Mouse (Mus musculus) right cerebral cortex, adult 2 months (tissue): Measurements from ENCODE around the gene Ankrd61.

Experiments used
- DNase-seq, 2 experiments: peaks; one replicate each; pipeline ENCODE4 v3.0.0; 2021 to 2022; ENCODE audit warnings: low spot score in 2 of 2

Gene Ankrd61

DNA sequence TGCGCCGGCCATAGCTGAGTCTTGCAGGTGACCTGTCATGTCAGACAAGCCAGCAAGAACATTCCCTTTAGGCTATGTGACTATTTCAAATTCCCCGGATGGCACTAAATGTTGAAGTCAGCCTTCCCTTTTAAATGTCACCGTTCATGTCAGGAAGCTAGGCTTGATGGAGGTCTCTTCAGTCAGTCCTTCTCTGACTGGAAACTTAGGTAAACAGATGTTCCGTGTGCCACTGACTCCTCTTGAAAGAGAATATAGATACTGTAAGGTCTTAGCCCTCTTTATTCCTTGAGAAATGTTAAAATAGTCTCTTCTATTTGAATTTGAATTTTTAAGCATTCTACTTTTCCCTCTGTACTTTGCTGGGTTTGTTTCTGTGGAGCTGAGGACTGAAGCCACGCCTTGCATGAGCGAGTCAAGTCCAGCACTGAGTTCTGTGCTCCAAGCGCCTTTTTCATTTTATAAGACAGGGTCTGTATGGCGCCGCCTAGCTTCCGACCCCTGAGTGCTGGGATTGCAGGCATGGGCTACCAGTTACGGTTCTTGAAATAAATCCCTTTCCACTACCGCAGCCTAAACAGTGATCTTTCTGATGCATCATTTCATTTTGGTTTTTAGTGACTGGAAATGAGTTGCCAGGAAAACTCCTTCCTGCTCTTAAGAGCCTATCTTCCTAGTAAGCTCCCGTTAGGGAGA, at the start of gene Ankrd61:
Gene Ankrd61 (minus strand): TSS at position 51 of the 696 bp plus-strand sequence.
- no peak for DNase-seq

DNA sequence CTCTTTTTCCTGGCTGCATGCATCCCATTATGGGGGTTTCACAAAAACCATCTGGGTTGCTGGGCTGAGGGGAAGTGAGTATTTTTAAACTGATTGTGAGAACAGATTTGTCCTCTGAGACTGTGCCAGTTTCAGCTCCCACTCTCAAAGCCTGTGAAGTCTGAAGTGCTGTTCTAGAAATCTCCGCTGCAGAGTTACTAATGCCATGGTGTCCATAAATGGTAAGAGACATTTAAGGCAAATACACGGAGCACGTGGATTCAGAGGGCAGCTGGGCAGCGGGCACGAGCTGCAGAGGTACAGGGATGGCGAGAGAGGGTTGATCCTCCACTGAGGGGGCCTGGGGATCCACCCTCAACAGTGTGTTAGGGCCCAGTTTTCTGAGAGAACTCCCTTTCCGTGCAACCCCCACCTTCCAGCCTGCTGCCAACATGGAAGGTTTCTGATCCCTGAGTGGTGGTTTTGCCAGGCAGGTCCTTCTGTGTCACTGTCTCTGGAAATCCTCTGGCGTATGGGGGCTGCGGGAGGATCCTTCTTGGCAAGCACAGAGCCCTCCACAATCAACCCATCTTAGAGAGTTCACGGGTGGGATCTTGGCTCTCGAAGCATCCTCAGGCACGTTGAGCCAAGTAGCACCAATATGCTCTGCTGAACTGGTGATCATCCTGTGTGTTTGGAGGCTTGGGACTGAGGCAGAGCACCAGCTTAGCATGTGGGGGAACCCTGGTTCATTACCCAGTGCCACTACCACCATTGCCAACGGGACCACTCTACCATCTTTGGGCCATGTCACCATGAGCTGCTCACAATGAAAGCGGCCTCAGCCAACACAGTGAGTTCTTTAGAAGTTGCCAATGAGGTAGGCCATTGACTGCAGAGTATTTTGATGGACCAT, 46.0 kb upstream of the Ankrd61 start:
- DNase-seq, result peak; percentile 82 to 87

DNA sequence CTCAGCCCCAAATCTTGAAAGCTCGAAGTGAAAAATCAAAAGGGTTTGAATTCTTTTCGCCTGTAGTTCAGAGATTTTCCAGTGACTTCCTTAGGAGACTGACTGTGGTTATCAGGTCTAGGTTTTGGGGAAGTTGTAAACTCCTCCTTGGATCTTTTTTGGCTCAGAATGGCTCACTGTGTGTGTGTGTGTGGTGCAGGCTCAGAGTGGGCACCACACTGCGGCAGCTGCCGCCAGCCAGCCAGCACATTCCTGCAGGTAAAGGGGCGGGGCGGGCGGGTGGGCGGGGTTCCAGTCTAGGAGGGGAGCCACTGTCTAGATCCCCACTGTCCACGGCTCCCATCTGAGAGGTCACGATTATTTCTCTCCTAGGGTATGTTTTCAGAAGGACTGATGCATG, 44.1 kb upstream of the Ankrd61 start:
- no peak for DNase-seq

DNA sequence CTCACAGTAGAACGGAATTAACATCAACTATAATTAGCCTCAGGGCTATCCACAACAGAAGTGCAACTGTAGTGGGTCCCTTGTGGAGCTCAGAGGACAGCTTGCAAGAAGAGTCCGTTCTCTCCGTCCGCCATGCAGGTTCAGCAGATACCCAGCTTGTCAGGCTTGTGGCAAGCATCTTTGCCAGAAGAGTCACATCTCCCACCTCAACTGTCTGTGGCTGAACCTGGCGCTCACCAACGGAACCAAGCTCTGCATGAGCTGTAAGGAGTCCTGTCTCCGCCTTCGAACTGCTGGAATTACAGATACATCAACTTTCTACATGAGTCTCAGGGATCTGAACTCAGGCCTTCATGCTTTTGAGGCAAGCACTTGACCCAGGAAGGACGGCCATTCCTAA, 38.7 kb upstream of the Ankrd61 start:
- no peak for DNase-seq

DNA sequence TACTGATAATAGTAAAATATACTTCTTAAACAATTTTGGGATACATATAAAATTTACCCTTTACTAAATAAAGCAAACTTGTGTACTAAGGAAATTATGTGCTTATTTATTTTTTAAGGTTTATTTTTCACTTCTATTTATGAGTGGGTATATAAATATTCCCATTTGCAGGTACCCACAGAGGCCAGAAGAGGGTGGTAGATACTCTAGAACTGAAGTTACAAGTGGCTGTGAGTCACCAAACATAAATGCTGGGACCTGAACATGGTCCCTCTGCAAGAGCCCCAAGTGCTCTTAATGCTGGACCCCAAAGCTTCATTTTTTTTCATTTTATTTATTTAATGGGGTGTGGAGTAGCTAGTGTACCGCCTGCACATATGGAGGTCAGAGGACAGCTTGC, 36.4 kb upstream of the Ankrd61 start:
- no peak for DNase-seq

DNA sequence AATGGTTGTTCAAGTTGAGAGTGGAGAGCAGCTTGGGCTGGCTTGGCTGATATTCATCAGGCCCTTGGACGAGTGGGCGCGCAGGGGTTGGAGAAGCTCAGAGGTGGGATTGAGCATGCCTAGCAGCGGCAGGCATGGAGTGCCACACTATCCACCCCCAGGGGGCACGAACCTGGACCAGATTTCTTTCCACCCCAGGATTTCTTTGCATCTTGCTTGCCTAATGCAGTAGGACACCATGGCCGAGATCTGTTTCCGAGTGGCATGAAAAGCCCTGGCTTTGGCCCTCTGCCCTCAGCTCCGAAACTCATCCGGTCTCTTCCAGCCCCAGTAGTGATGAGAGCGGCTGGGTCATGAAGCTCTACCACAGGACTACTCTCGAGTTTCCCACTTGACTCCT, 35.9 kb upstream of the Ankrd61 start:
- no peak for DNase-seq

DNA sequence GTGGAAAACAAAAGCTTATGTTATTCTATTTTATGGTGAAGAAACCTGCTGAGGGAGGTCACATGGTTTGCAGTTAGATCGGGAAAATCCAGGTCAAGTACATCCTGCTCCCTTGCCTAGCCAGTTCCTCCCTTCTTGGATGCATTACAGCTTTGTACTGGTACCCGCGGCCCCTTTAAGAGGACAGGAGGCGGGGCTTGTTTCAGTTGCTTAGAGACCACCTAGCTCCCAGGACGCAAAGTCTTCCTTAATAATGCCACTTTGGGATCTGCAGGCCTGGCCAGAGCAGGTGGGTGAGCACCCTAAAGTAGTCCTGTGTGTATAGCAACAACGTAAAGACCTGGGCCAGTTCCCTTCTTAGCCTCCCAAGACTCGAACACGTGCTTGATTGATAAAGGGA, 35.3 kb upstream of the Ankrd61 start, which contains the start of gene Rsph10b:
Gene Rsph10b (plus strand): TSS at position 205 of the 400 bp plus-strand sequence.
- no peak for DNase-seq

DNA sequence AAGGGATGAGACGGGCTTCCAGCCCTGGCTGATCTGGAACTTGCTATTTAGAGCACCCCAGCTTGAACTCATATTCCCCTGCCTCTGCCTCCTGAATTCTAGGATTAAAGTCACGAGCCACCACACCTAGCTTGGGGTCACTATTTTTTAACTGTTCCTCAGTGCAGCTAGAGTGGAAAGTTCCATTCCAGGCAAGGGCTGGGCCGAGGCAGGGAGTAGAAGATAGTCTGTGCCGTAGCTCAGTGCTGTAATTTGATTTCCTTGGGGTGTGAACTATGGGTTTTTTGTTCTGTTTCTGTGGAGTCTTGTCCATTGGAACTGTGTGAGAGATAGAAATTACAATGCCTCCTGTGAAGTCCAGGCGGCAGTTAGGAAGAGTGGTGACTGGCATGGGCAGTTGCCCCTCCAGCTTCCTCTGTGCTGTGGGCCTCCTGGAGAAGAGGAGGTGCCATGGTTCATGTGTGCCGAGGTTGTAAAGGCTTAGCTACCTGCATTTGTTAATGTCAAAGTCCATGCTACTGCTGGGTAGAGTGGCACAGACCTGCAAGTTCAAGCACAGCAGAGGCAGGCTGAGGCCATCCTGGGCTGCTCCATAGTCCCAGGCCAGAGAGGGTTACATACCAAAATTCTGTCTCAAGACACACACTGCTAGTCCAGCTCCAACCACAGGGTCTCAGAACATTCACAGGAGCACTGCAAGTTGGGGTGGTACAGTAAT, 34.5 kb upstream of the Ankrd61 start:
- DNase-seq, result no peak

DNA sequence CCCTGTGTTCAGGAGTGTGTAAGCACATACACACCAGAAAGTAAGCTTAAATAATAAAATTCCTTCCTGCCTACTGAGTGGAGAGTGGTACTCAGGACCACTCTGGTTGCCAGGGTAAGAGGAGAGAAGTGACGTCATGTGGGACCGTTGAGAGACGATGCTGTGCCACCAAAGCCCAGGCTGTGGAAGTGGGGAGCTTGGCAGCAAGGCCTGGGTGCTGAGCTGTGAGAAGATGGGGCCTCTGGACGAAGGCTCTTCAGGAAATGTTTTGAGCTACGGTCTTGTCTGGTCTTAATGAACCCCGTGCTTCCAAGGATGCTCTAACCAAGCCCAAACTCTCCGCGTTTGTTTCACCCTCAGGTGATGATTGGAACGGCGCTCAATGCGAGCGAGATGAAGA, 33.2 kb upstream of the Ankrd61 start:
- no peak for DNase-seq

DNA sequence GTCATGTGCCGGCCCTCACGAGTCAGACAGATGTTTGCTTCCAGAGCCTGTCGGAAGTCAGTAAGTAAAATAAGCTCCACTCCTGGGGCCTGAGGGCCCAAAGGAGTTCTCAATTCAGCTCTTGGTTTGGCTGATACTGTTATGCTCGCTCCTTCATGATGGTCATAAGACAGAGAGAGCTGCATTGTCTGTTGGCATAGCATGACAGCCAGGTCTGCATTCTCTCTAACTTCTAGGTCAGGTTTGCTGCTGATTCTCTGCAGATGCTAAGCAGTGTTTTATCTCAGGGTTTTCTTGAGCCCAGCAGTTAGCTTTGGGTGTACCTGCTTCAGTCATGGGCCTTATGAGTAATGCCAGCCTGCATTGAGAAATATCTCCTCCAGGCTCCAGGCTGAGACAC, 31.8 kb upstream of the Ankrd61 start:
- DNase-seq, result no peak

DNA sequence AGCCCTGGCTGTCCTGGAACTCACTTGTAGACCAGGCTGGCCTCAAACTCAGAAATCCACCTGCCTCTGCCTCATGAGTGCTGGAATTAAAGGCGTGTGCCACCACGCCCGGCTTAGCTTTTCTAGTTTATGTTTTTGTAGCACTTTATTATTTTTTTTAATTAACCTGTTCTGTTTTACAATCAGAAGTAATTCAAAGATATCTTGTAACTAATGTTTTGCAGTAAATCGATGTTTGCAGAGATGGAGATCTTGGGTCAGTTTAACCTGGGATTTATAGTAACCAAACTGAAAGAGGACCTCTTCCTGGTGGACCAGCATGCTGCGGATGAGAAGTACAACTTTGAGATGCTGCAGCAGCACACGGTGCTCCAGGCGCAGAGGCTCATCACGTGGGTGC, 30.4 kb upstream of the Ankrd61 start, which contains the start of gene Gm42421:
Gene Gm42421 (plus strand): TSS at position 301 of the 400 bp plus-strand sequence.
- DNase-seq, result no peak

DNA sequence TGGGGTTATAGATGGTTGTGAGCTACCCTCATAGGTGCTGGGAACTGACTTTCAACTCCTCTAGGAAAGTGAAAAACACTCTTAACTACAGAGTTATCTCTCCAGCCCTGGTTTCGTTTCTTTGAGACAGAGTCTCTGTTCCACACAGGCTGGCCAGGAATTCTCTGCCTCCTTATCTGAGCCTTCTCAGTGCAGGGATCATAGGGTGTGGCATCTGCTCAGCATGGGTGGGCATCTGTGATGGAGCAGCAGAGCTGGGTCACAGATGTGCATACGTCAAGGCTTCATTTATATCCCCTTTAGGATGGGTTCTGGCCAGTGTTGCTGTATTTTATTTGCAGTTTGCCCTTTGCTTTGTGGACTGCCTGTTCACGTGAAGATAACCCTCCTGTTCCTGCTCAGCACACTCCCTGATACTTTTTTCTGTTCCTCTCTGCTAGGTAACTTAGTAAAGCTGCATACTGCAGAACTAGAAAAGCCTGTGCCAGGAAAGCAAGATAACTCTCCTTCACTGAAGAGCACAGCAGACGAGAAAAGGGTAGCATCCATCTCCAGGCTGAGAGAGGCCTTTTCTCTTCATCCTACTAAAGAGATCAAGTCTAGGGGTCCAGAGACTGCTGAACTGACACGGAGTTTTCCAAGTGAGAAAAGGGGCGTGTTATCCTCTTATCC, 27.4 kb upstream of the Ankrd61 start:
- no peak for DNase-seq

DNA sequence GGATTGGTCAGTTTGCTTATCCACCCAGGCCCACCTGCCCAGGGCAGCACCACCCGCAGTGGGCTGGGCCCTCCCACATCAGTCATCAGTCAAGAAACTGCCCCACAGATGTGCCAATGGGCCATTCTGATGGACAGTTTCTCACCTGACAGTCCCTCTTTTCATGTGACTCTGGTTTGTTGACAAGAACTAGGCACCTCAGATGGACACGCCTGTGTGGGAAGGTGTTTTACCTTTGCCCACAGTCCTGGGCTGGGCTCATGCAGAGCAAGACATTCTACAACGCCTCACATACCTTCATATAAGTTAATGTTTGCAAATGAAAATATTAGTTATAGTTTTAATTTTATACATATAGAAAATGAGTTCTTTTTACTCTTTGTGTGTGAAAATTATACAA, 20.6 kb upstream of the Ankrd61 start:
- no peak for DNase-seq

DNA sequence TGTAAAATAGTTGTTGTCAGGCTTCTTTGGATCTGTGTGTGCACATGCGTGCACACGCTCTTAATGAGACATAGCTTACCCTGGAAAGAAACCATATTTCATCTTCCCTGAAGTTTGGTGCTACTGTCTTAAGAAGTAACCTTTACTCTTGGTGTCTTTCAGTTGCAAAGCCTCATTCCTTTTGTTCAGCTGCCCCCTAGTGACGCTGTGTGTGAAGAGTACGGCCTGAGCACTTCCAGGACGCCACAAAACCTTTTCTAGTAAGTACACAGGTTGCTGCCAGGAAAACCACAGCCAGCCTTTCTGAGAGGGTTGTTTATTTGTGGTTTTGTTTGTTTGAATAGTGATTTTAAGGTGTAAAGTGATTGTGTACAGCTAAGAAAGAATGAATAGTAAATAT, 19.9 kb upstream of the Ankrd61 start:
- peak in 1 of 2 experiments; percentile 33 for DNase-seq

DNA sequence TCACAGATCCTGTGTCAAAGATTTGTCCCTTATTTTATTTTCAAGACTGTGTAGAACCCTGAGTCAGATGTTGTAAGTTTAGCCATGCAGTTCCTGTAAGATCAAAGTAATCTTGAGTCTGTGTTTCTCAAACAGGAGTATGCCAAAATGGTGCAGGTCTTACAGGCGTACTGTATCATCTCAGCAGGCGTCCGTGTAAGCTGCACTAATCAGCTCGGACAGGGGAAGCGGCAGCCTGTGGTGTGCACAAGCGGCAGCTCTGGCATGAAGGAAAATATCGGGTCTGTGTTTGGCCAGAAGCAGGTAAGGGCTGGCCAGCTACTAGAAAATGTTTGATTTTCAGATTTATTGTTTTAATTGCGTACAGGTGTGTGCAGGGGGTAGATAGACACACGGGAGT, 18.7 kb upstream of the Ankrd61 start:
- DNase-seq, result no peak

DNA sequence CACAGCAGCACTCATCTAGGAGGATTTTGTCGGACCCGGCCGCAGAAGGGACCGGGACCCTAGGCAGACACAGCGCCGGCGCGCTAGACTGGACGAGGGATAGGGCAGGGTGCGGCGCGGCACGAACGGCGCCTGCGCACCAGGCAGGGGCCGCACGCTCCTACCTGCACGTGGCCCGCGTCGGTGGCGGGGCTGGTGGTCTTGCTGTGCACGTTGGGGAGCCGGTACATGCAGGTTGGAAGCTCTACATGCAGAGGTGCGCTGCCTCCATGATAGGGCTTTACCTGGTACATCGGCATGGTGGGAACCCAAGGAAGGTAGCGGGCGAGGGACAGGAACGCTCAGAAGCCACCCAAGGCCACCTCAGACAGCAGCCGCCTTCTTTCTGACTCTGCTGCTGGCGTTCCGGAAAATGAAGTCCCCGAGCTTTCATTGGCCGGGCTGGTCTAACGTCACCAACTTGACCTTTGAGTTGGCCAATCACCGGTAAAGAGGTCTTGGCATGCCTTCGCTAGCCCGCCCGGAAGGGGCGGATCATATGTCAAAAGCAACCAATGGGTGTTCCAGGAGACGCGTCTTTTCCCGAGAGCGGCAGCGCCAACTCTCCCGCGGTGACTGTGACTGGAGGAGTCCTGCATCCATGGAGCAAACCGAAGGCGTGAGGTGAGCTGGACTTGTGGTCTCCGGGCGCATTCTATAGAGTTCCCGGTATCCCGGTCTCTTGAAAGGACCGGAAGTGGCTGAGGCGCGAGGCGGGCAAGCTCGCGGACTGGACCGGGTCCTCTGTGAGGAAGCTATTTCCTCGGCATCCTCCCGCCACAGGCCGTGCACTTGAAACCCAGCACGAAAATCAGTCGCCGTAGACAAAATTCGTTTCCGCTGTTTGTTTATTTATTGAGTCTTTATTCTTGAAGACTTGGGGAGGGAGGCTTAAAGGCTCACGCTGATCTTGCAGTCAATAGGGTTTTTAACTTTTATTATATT, 12.2 kb upstream of the Ankrd61 start, which contains the start of the genes Aimp2 and Pms2:
Gene Aimp2 (minus strand): TSS at position 431 of the 984 bp plus-strand sequence.
Gene Pms2 (plus strand): TSS at position 548 of the 984 bp plus-strand sequence.
- peak; percentile 97 to 98 for DNase-seq

DNA sequence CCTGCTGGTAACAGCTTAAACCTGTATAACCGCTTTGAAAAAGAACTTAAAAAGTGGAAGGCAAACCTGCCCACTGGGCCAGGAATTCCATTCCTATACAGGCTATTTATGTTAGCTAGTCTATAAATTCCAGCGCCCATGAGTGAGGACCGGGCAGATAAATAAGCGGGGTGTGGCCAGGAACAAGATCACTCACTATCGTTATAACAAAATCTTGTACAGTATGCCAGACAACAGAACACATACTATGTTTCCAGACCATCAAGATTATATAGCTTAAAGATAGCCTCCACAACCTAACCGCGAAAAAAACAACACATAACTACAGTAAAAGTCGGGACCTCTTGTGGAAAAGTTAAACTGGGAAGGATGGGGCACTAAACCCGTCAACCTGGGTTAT, 11.4 kb upstream of the Ankrd61 start:
- DNase-seq, result no peak

DNA sequence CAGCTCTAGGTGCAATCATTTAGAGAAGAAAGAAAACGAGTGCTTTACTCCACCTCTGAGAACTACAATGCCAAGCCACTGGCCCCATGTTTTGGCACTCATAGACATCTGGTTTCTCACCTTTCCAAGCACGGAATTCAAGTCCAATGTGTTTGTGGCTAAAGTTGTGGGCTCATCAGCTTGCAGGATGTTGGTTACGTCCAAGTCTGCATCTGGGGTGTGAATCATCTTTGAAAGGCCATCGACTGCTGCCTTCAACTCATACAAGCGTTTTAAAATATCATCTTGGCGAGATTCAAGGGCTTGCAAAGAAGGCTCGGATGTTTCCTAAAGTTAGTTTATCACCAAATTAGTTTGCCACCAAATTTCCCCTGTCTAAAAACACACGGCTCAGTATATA, 8.9 kb upstream of the Ankrd61 start:
- DNase-seq, result peak in 1 of 2 experiments; percentile 24

DNA sequence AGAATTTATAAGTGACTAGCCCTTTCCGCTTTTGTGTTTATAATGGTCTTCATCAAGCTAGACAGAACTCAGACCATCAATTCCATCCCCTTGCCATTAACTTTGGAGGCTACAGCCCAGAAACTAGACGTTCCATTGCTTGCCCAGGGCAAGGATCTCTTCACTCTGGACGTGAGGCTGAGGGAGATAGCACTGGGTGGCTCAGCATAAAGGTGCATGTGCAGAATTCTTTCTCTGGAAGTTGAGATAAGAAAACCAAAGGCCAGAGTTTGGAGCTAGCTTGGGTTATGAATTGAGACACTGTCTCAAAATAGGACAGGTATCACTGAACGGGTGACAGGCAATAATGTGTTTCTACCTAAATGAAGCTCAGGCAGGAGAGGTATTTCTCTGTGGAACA, 6.3 kb upstream of the Ankrd61 start:
- no peak for DNase-seq

DNA sequence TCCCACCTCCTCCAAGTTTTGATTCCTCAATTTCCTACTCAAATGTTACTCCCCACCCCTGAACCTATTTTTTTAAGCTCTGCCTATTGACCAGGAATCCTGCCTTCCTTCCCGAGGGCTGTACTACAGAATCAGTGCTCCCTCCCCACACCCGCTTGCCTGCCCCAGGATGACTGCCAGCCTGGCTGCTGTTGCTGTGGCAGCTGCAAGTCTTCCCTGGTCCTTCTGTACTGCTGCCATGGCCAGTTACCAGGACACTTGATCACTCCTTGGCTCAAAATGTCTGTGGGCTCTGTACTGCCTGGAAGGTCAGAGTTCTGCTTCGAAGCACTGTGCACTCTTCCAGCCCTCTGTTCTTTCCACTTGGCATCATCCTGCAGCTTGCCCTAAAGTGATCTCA, 4.6 kb upstream of the Ankrd61 start:
- no peak for DNase-seq
